Mouse (Mus musculus) ES-Bruce4 (cell line): ENCODE data around the gene Mllt3. TPM values are rescaled to one million over a fixed set of nuclear protein-coding genes. Genes with fewer than 3 reads are reported as not detected.

Experiments
- H3K27ac ChIP-seq: 2 replicates; pipeline ENCODE4 v1.5.1; 2012; ENCODE audit warnings: low read length, inconsistent platforms; ENCODE audit not compliant: insufficient read depth
- H3K27me3 ChIP-seq: 2 replicates; pipeline ENCODE4 v1.6.1; 2012; ENCODE audit warnings: mild to moderate bottlenecking, low read length, inconsistent platforms; ENCODE audit not compliant: control insufficient read depth, poor library complexity, insufficient read depth, severe bottlenecking
- H3K36me3 ChIP-seq: 2 replicates; pipeline ENCODE4 v1.6.1; 2012; ENCODE audit warnings: inconsistent platforms, mild to moderate bottlenecking, low read length, moderate library complexity; ENCODE audit not compliant: control insufficient read depth, poor library complexity, insufficient read depth, severe bottlenecking
- H3K4me1 ChIP-seq: one replicate; pipeline ENCODE4 v1.8.1; 2011; ENCODE audit warnings: low read length; ENCODE audit not compliant: control insufficient read depth, insufficient read depth
- H3K4me3 ChIP-seq: 2 replicates; pipeline ENCODE4 v1.5.1; 2011; ENCODE audit warnings: low read depth, mild to moderate bottlenecking, low read length
- H3K9ac ChIP-seq: 2 replicates; pipeline ENCODE4 v1.6.1; 2012; ENCODE audit warnings: low read depth, mild to moderate bottlenecking, inconsistent platforms; ENCODE audit not compliant: poor library complexity, severe bottlenecking
- H3K9me3 ChIP-seq: replicated peaks from 2 replicates; pipeline ENCODE4 v1.6.1; 2012; ENCODE audit warnings: mild to moderate bottlenecking, low read length, inconsistent platforms; ENCODE audit not compliant: control insufficient read depth, poor library complexity, insufficient read depth, severe bottlenecking
- CTCF ChIP-seq: IDR thresholded peaks from one replicate; pipeline ENCODE4 v1.8.1; 2011; ENCODE audit warnings: low read depth, low read length
- EP300 ChIP-seq: IDR thresholded peaks from 2 replicates; pipeline ENCODE4 v1.6.1; 2011; ENCODE audit warnings: low read depth, low read length; ENCODE audit not compliant: insufficient read depth
- POLR2A ChIP-seq: IDR thresholded peaks from one replicate; pipeline ENCODE4 v1.8.1; 2011; ENCODE audit warnings: low read length; ENCODE audit not compliant: insufficient read depth
- polyA plus RNA-seq: library from polyadenylated mRNA; stranded (reverse); fragments of >200 nt; gene quantifications from 2 replicates; pipeline ENCODE4 v1.2.4, GENCODE M21; 2011; ENCODE audit warnings: low read depth; ENCODE audit not compliant: missing spikeins, insufficient read depth, insufficient read length

The Mllt3 gene
- polyA plus RNA-seq, 1 experiment = 19.2 TPM

- Histone ChIP-seq H3K36me3 (no peaks in the 10 kb centered on the region), H3K27me3 (no peaks in the 10 kb centered on the region), H3K4me3 (no peak overlapping the region), H3K27ac (no peak overlapping the region), H3K4me1 (no peaks in the 10 kb centered on the region), H3K9me3 (no peaks in the 10 kb centered on the region), H3K9ac (no peak overlapping the region)
- TF ChIP-seq CTCF (no peak), POLR2A (no peak), EP300 (no peak)
Measured at GRCm38 (mm10) chr4:87803313-87803712, 229.9 kb downstream of the Mllt3 start.

DNA sequence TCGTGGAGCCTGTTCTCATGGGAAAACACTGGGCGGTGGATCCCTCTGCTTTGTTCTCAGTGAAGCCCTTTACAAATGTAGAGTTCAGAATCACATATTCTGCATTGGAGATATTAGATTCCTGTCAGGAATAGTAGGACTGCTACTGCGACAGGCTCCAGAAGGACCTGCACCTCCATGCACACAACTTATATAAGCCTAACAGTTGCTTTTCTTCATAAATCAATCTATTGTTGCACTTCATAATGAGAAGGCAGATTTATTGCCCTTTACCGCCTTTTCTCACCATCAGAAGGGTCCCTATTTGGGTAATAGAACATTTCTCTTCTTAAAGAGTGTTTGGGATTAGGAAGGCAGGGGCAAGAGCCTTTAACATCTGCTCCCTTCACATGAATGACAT lies 231.0 kb downstream of the Mllt3 start:
- H3K9ac ChIP-seq = no peak overlapping the region
- H3K4me1 ChIP-seq = no peaks in the 10 kb centered on the region
- no peak overlapping the region for H3K4me3 ChIP-seq
- H3K27me3 ChIP-seq = no peaks in the 10 kb centered on the region
- no peak overlapping the region for H3K27ac ChIP-seq
- no peaks in the 10 kb centered on the region for H3K9me3 ChIP-seq
- H3K36me3 ChIP-seq = no peaks in the 10 kb centered on the region
- TF ChIP-seq POLR2A (no peak), EP300 (no peak), CTCF (no peak)

DNA sequence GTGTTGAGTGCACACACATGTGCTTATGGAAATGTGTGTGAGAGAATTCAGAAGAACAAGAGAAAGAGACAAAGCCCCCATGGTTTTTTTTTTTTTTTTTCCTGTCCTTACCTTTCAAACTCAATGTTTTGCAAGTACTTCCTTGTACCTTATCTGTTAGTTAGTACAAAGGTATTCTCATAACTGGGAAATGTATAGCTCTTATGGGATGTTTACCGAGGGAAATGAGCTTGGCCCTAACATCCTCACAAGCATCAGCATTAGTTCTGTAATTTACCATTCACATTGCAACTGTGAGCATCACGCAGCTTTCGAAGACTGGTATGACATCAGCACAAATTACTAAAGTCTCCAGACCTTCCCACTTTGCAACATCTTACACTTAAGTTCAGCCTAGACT lies 231.8 kb downstream of the Mllt3 start:
- Histone ChIP-seq H3K27ac (no peak overlapping the region), H3K9me3 (no peaks in the 10 kb centered on the region), H3K36me3 (no peaks in the 10 kb centered on the region), H3K9ac (no peak overlapping the region), H3K4me3 (no peak overlapping the region), H3K27me3 (no peaks in the 10 kb centered on the region), H3K4me1 (no peaks in the 10 kb centered on the region)
- no peak for TF ChIP-seq POLR2A
- no peak for TF ChIP-seq CTCF

DNA sequence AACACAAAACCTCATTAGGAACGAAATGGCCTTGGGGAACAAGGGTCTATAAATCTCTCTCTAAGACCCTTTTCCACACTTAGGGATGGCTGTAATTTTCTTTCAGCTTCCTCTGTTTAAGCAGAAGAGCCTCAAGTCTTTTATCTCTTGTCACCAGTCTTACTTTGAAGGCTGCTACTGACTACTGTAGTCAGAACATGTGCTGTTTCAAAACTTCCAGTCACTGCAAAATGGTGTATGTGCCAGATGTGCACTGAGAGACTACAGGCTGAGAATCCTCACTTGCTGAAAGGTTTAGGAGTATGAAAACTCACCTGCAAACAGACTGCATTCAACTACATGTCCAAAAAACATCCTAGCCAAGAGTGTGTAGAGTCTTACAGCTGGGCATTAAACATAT lies 232.9 kb downstream of the Mllt3 start:
- no peaks in the 10 kb centered on the region for H3K27me3 ChIP-seq
- no peak overlapping the region for H3K9ac ChIP-seq
- H3K36me3 ChIP-seq = no peaks in the 10 kb centered on the region
- H3K4me1 ChIP-seq = no peaks in the 10 kb centered on the region
- no peak overlapping the region for H3K4me3 ChIP-seq
- H3K27ac ChIP-seq = no peak overlapping the region
- no peaks in the 10 kb centered on the region for H3K9me3 ChIP-seq
- TF ChIP-seq POLR2A = no peak
- no peak for TF ChIP-seq EP300
- no peak for TF ChIP-seq CTCF

- H3K9ac ChIP-seq = no peak overlapping the region
- H3K9me3 ChIP-seq = no peaks in the 10 kb centered on the region
- no peak for TF ChIP-seq CTCF
- no peak for TF ChIP-seq EP300
- TF ChIP-seq POLR2A = no peak
- H3K4me1 ChIP-seq = no peaks in the 10 kb centered on the region
- H3K27ac ChIP-seq = no peak overlapping the region
- no peak overlapping the region for H3K4me3 ChIP-seq
- no peaks in the 10 kb centered on the region for H3K36me3 ChIP-seq
- H3K27me3 ChIP-seq = no peaks in the 10 kb centered on the region
Measured at GRCm38 (mm10) chr4:87799418-87799817, 233.7 kb downstream of the Mllt3 start.

- H3K27me3 ChIP-seq = no peaks in the 10 kb centered on the region
- H3K4me3 ChIP-seq = no peak overlapping the region
- no peak overlapping the region for H3K9ac ChIP-seq
- H3K36me3 ChIP-seq = no peaks in the 10 kb centered on the region
- no peaks in the 10 kb centered on the region for H3K9me3 ChIP-seq
- no peak overlapping the region for H3K27ac ChIP-seq
- TF ChIP-seq POLR2A = no peak
- TF ChIP-seq EP300 = no peak
- no peaks in the 10 kb centered on the region for H3K4me1 ChIP-seq
Measured at GRCm38 (mm10) chr4:87795261-87795660, 237.9 kb downstream of the Mllt3 start.

GRCm38 (mm10) chr4:87794216-87794615 lies 238.9 kb downstream of the Mllt3 start:
- Histone ChIP-seq H3K9me3 (no peaks in the 10 kb centered on the region), H3K36me3 (no peaks in the 10 kb centered on the region), H3K9ac (no peak overlapping the region), H3K4me3 (no peak overlapping the region), H3K4me1 (no peaks in the 10 kb centered on the region), H3K27ac (no peak overlapping the region), H3K27me3 (no peaks in the 10 kb centered on the region)
- no peak for TF ChIP-seq POLR2A
- TF ChIP-seq CTCF = no peak
- no peak for TF ChIP-seq EP300
